Mouse (Mus musculus) urinary bladder, postnatal 4 days (tissue): ENCODE measurements around the gene Fam110c.

ENCODE experiments used
- DNase-seq, 2 experiments: peaks; one replicate each; pipeline ENCODE4 v3.0.0; 2021 to 2022; ENCODE audit warnings: low spot score in 2 of 2

The Fam110c gene

DNA sequence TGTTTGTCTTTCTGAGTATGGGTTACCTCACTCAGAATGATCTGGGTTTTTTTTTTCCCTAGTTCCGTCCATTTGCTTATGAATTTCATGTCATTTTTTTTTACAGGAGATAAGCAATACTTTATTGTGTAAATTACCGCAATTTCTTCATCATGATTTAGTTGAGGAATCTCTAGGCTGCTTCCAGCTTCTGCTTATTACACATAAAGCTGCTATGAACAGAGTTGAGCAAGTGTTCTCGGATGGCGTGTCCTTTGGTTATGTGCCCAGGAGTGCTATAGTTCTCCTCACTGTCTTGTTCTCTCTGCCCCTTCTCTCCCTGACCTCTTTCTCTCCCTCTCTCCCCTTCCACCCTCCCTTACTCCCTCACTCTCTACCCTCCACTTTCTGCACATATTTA lies 28.2 kb downstream of the Fam110c start:
- no peak for DNase-seq

GRCm38 (mm10) chr12:31116005-31116466 lies 42.4 kb downstream of the Fam110c start:
- peak; percentile 37 to 68 for DNase-seq

- no peak for DNase-seq
Measured at GRCm38 (mm10) chr12:31120535-31120934, 46.9 kb downstream of the Fam110c start.

- no peak for DNase-seq
Measured at GRCm38 (mm10) chr12:31122892-31123622, 49.4 kb downstream of the Fam110c start.

- no peak for DNase-seq
Measured at GRCm38 (mm10) chr12:31126071-31126470, 52.4 kb downstream of the Fam110c start.

GRCm38 (mm10) chr12:31129548-31129947 lies 55.9 kb downstream of the Fam110c start:
- no peak for DNase-seq
